Mouse (Mus musculus) regulatory T cell (primary cell): ENCODE measurements around the gene Mxd3.

Experiments used
- in situ Hi-C: fragments of 300-600 bp; cut with MboI, MseI; formaldehyde crosslinking; loops from one replicate; pipeline ENCODE4 v1.15.1; 2025; ENCODE audit warnings: high pct_unique_total_duplicates

Mxd3 gene

GRCm38 (mm10) chr13:55332331-55332730, 2.7 kb upstream of the Mxd3 start:
- in situ Hi-C loops, result no loop called here

GRCm38 (mm10) chr13:55330567-55331400, 1.2 kb upstream of the Mxd3 start:
- in situ Hi-C loops, result no loop called here

- in situ Hi-C loops, result no loop called here
Observed at GRCm38 (mm10) chr13:55329109-55329682, 427 bp downstream of the Mxd3 start.

GRCm38 (mm10) chr13:55328641-55329040, 982 bp downstream of the Mxd3 start:
- in situ Hi-C loops, result no loop called here

GRCm38 (mm10) chr13:55328171-55328570, 1.5 kb downstream of the Mxd3 start:
- in situ Hi-C loops, result no loop called here

GRCm38 (mm10) chr13:55327633-55328032, 2.0 kb downstream of the Mxd3 start:
- in situ Hi-C loops, result no loop called here

- in situ Hi-C loops, result no loop called here
Observed at GRCm38 (mm10) chr13:55327169-55327568, 2.5 kb downstream of the Mxd3 start.

GRCm38 (mm10) chr13:55325596-55325995, 4.0 kb downstream of the Mxd3 start:
- in situ Hi-C loops, result no loop called here

GRCm38 (mm10) chr13:55322130-55322825, 7.3 kb downstream of the Mxd3 start:
- in situ Hi-C loops, result no loop called here

- in situ Hi-C loops, result no loop called here
Observed at GRCm38 (mm10) chr13:55321434-55322129, 8.0 kb downstream of the Mxd3 start, which contains the start of gene Rab24. TSS of gene Rab24 (minus strand) at chr13:55321946.

GRCm38 (mm10) chr13:55319931-55320533, 9.6 kb downstream of the Mxd3 start, which contains the start of gene Prelid1:
TSS of gene Prelid1 (plus strand) at chr13:55320500.
- in situ Hi-C loops, result no loop called here

GRCm38 (mm10) chr13:55318351-55318750, 11.3 kb downstream of the Mxd3 start:
- in situ Hi-C loops, result no loop called here

GRCm38 (mm10) chr13:55314891-55315412, 14.7 kb downstream of the Mxd3 start:
- in situ Hi-C loops, result no loop called here

GRCm38 (mm10) chr13:55313051-55313450, 16.6 kb downstream of the Mxd3 start:
- in situ Hi-C loops, result no loop called here

- in situ Hi-C loops, result no loop called here
Observed at GRCm38 (mm10) chr13:55312028-55312630, 17.5 kb downstream of the Mxd3 start.

- in situ Hi-C loops, result loop anchor here (5.0 to 10.0 kb wide), 2 partner anchors 54 to 176 kb away; no protein-coding TSS in a partner anchor
Observed at GRCm38 (mm10) chr13:55300913-55301312, 28.7 kb downstream of the Mxd3 start.

- in situ Hi-C loops, result no loop called here
Observed at GRCm38 (mm10) chr13:55296760-55297159, 32.9 kb downstream of the Mxd3 start.

GRCm38 (mm10) chr13:55288854-55289253, 40.8 kb downstream of the Mxd3 start:
- in situ Hi-C loops, result loop anchor here (10.0 kb wide), 1 partner anchor 644 kb away; no protein-coding TSS in a partner anchor

GRCm38 (mm10) chr13:55277646-55278045, 52.0 kb downstream of the Mxd3 start:
- in situ Hi-C loops, result no loop called here

GRCm38 (mm10) chr13:55277203-55277602, 52.4 kb downstream of the Mxd3 start:
- in situ Hi-C loops, result no loop called here
